Mouse (Mus musculus) myocyte (in vitro differentiated cells): ENCODE measurements around the gene Fbxo21. TPM values are rescaled to one million over a fixed set of nuclear protein-coding genes. Genes with fewer than 3 reads are reported as not detected.

Source experiments
- H3K27me3 ChIP-seq: one replicate; pipeline ENCODE4 v1.6.1; 2011; ENCODE audit not compliant: control insufficient read depth, insufficient read depth, insufficient read length
- H3K36me3 ChIP-seq: one replicate; pipeline ENCODE4 v1.6.1; 2011; ENCODE audit not compliant: control insufficient read depth, insufficient read depth
- H3K4me2 ChIP-seq: one replicate; pipeline ENCODE4 v1.6.1; 2011; ENCODE audit warnings: low read depth, control low read depth
- H3K4me3 ChIP-seq: one replicate; pipeline ENCODE4 v1.5.1; 2011; ENCODE audit warnings: mild to moderate bottlenecking, control low read depth, moderate library complexity
- H3K79me2 ChIP-seq: one replicate; pipeline ENCODE4 v1.6.1; 2011; ENCODE audit not compliant: control insufficient read depth, insufficient read depth
- H3ac ChIP-seq: one replicate; pipeline ENCODE4 v1.6.1; 2011; ENCODE audit not compliant: control insufficient read depth, insufficient read length
- CEBPB ChIP-seq: IDR thresholded peaks from 2 replicates; pipeline ENCODE4 v1.6.1; 2011; ENCODE audit warnings: mild to moderate bottlenecking, moderate library complexity; ENCODE audit not compliant: poor library complexity, insufficient read depth, severe bottlenecking
- E2F4 ChIP-seq: IDR thresholded peaks from one replicate; pipeline ENCODE4 v1.6.1; 2011; ENCODE audit warnings: mild to moderate bottlenecking, control low read depth, moderate library complexity; ENCODE audit not compliant: insufficient read depth
- MAX ChIP-seq: IDR thresholded peaks from one replicate; pipeline ENCODE4 v1.6.1; 2011; ENCODE audit warnings: low read depth, mild to moderate bottlenecking, control low read depth
- MYOD1 ChIP-seq, 3 experiments: IDR thresholded peaks; one replicate each; pipeline ENCODE4 v1.6.1; 2011; ENCODE audit warnings: control low read depth in 2 of 3, low read depth in 2 of 3, mild to moderate bottlenecking in 2 of 3, moderate library complexity in 1 of 3; ENCODE audit not compliant: insufficient read length in 2 of 3, control insufficient read depth in 1 of 3
- MYOG ChIP-seq, 3 experiments: IDR thresholded peaks; one replicate each; pipeline ENCODE4 v1.6.1; 2011; ENCODE audit warnings: control low read depth in 2 of 3, low read depth in 2 of 3, mild to moderate bottlenecking in 2 of 3; ENCODE audit not compliant: insufficient read length in 2 of 3, control insufficient read depth in 1 of 3, insufficient read depth in 1 of 3
- POLR2A ChIP-seq: IDR thresholded peaks from one replicate; pipeline ENCODE4 v1.6.1; 2011; ENCODE audit warnings: low read depth, mild to moderate bottlenecking, control low read depth, moderate library complexity; ENCODE audit not compliant: insufficient read length
- POLR2AphosphoS2 ChIP-seq: IDR thresholded peaks from one replicate; pipeline ENCODE4 v1.6.1; 2011; ENCODE audit warnings: low read depth, control low read depth; ENCODE audit not compliant: insufficient read length
- REST ChIP-seq: IDR thresholded peaks from one replicate; pipeline ENCODE4 v1.6.1; 2011; ENCODE audit warnings: mild to moderate bottlenecking, control low read depth, moderate library complexity; ENCODE audit not compliant: insufficient read depth, insufficient read length
- SRF ChIP-seq: IDR thresholded peaks from one replicate; pipeline ENCODE4 v1.6.1; 2011; ENCODE audit warnings: low read depth; ENCODE audit not compliant: control insufficient read depth, insufficient read length
- TCF12 ChIP-seq: IDR thresholded peaks from one replicate; pipeline ENCODE4 v1.6.1; 2011; ENCODE audit warnings: mild to moderate bottlenecking, control low read depth; ENCODE audit not compliant: poor library complexity, insufficient read depth, severe bottlenecking
- TCF3 ChIP-seq: IDR thresholded peaks from one replicate; pipeline ENCODE4 v1.6.1; 2011; ENCODE audit warnings: low read depth, control low read depth; ENCODE audit not compliant: insufficient read length
- USF1 ChIP-seq: IDR thresholded peaks from one replicate; pipeline ENCODE4 v1.6.1; 2011; ENCODE audit warnings: low read depth, mild to moderate bottlenecking, control low read depth, moderate library complexity
- polyA plus RNA-seq: library from polyadenylated mRNA; unstranded; fragments of >200 nt; fragmentation: generic; extraction: Trizol; gene quantifications from one replicate; pipeline ENCODE4 v1.2.1, GENCODE M21; 2012; ENCODE audit warnings: missing spikeins

The Fbxo21 gene
- polyA plus RNA-seq, 1 experiment, result 9.9 TPM

DNA sequence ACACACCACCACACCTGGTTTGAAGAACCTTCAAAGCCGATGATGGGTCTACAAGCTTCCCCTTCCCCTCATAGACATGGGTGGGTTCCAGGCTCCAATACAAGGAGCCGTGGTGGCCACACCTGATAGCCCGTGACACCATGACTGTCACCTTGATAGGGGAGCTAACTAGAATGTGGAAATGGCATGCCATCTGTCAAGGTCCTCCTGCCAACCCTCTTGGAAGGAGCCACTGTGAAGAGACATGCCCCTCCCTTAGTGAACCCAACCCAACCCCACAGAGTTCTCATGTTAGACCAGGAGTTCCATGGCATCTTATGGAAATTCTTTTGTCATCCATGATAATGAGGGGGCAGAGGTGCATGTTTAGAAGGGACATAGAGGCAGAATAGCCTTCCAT lies 39.3 kb upstream of the Fbxo21 start:
- H3K79me2 ChIP-seq, result no peaks in the 10 kb centered on the region

DNA sequence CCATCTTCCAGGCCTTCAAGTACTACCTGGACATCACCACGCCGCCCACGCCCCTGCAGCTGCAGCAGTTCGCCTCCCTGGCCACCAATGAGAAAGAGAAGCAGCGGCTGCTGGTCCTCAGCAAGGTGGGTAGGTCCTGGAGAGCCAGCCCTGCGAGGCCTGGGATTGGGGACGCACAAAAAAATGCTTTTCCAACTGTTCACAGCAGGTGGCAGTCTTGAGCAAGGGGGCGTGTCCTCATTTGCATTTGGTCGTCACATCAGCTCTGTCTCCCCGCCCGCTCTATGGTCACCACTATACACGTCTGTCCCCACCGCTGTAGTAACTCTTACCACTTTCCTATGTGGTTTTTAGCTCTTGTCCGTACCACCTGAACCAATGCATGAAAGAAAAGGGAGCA lies 38.3 kb upstream of the Fbxo21 start:
- Histone ChIP-seq H3K79me2 (no peaks in the 10 kb centered on the region), H3K4me2 (peak overlapping the region; percentile 51), H3K4me3 (no peak overlapping the region), H3K36me3 (no peaks in the 10 kb centered on the region), H3K27me3 (peaks cover 25% of the 10 kb centered on the region), H3ac (no peak overlapping the region)
- TF ChIP-seq MYOG (IDR thresholded peaks at IDR 0.05; ENCODE audit: control insufficient read depth in 1 of 3, insufficient read depth in 1 of 3, insufficient read length in 2 of 3, low read depth in 2 of 3), result no peak
- TF ChIP-seq TCF12, result no peak
- TF ChIP-seq REST, result no peak
- no peak for TF ChIP-seq POLR2A
- TF ChIP-seq SRF, result no peak

More for the DNA sequence above, 39.3 kb upstream of the Fbxo21 start:
- Histone ChIP-seq H3K36me3 (no peaks in the 10 kb centered on the region), H3K4me3 (no peak overlapping the region), H3ac (no peak overlapping the region), H3K27me3 (peaks cover 23% of the 10 kb centered on the region), H3K4me2 (no peak overlapping the region)
- TF ChIP-seq MYOG (IDR thresholded peaks at IDR 0.05; ENCODE audit: control insufficient read depth in 1 of 3, insufficient read depth in 1 of 3, insufficient read length in 2 of 3, low read depth in 2 of 3) (no peak), MAX (no peak), USF1 (no peak), CEBPB (no peak), TCF3 (no peak), REST (no peak), POLR2A (no peak), MYOD1 (IDR thresholded peaks at IDR 0.05; ENCODE audit: control insufficient read depth in 1 of 3, insufficient read length in 2 of 3, low read depth in 2 of 3) (no peak), E2F4 (no peak), POLR2AphosphoS2 (no peak), SRF (no peak), TCF12 (no peak)

DNA sequence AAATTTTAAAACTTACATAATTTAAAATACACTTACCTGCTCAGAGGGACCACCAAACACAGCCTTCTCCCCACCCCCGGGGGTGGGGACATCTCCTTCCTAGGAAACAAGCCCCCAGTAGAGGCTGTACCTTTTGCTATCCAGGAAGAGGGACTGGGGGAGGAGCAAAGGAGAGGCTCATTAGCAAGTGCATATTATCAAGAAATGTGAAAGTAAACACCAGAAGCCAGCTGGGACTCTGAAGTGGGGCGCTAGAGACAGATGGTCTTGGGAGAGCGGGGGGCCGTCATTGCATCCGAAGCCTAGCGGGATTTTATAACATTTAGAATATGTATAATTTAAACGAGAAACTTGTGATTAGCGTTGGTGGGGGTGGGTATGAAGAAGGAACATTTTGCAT lies 37.1 kb upstream of the Fbxo21 start:
- no peaks in the 10 kb centered on the region for H3K36me3 ChIP-seq
- TF ChIP-seq CEBPB (no peak), MYOG (IDR thresholded peaks at IDR 0.05; ENCODE audit: control insufficient read depth in 1 of 3, insufficient read depth in 1 of 3, insufficient read length in 2 of 3, low read depth in 2 of 3) (no peak), TCF12 (no peak), POLR2AphosphoS2 (no peak), SRF (no peak), POLR2A (no peak), MAX (no peak), USF1 (no peak), E2F4 (no peak), TCF3 (no peak), REST (no peak), MYOD1 (IDR thresholded peaks at IDR 0.05; ENCODE audit: control insufficient read depth in 1 of 3, insufficient read length in 2 of 3, low read depth in 2 of 3) (no peak)
- H3K27me3 ChIP-seq, result peaks cover 37% of the 10 kb centered on the region
- no peak overlapping the region for H3K4me2 ChIP-seq
- no peak overlapping the region for H3K4me3 ChIP-seq
- no peaks in the 10 kb centered on the region for H3K79me2 ChIP-seq
- H3ac ChIP-seq, result no peak overlapping the region

DNA sequence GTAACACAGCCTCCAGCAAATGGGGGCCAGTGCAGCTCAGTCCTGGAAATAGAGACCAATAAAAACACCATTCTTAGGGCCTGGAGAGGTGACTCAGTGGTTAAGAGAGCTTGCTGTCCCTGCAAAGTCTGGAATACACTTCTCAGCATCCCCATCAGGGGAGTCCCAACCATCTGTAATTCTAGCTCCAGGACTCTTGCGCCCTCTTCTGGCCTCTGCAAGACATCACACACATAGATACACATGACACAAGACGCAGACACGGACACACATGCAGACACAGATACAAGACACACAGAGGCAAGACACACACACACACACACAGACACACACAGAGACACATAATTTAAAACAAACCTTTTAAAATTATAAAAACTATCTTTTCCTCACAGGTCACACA lies 35.0 kb upstream of the Fbxo21 start:
- no peaks in the 10 kb centered on the region for H3K79me2 ChIP-seq
- no peaks in the 10 kb centered on the region for H3K36me3 ChIP-seq
- no peak overlapping the region for H3K4me3 ChIP-seq
- H3ac ChIP-seq, result no peak overlapping the region
- peaks cover 31% of the 10 kb centered on the region for H3K27me3 ChIP-seq
- TF ChIP-seq MAX (no peak), POLR2A (no peak), POLR2AphosphoS2 (no peak), MYOD1 (IDR thresholded peaks at IDR 0.05; ENCODE audit: control insufficient read depth in 1 of 3, insufficient read length in 2 of 3, low read depth in 2 of 3) (no peak), TCF12 (no peak), E2F4 (no peak), MYOG (IDR thresholded peaks at IDR 0.05; ENCODE audit: control insufficient read depth in 1 of 3, insufficient read depth in 1 of 3, insufficient read length in 2 of 3, low read depth in 2 of 3) (no peak), TCF3 (no peak), SRF (no peak), USF1 (no peak), REST (no peak), CEBPB (no peak)
- no peak overlapping the region for H3K4me2 ChIP-seq

DNA sequence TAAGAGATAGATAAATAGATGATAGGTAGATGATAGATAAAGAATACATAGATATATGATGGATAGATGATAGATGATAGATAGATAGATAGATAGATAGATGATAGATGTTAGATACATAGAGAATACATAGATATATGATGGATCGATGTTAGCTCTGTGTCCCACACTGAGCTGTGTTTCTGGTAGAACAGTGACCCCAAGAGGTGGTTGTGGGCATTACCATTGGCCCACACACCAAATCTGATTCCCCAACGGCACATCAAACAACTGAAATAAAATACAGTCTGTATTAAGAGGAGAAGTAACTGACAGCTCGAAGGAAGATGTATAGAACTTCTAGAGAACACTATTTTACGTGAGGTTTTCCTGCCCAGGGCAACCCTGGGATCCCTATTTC lies 29.9 kb upstream of the Fbxo21 start:
- H3K79me2 ChIP-seq, result no peaks in the 10 kb centered on the region
- no peak overlapping the region for H3K4me3 ChIP-seq
- no peak overlapping the region for H3K4me2 ChIP-seq
- peaks cover 38% of the 10 kb centered on the region for H3K27me3 ChIP-seq
- TF ChIP-seq MAX (no peak), E2F4 (no peak)
- no peaks in the 10 kb centered on the region for H3K36me3 ChIP-seq
- no peak overlapping the region for H3ac ChIP-seq
